Mouse (Mus musculus): ENCODE measurements around the gene Intu. TPM values are rescaled to one million over a fixed set of nuclear protein-coding genes. Genes with fewer than 3 reads are reported as not detected.

Intu gene
- total RNA-seq, 1 experiment from 2014 or later, result 4.3 TPM

- DNase-seq, result no peak
Measured at GRCm38 (mm10) chr3:40527976-40528950, 2.8 kb upstream of the Intu start.

DNA sequence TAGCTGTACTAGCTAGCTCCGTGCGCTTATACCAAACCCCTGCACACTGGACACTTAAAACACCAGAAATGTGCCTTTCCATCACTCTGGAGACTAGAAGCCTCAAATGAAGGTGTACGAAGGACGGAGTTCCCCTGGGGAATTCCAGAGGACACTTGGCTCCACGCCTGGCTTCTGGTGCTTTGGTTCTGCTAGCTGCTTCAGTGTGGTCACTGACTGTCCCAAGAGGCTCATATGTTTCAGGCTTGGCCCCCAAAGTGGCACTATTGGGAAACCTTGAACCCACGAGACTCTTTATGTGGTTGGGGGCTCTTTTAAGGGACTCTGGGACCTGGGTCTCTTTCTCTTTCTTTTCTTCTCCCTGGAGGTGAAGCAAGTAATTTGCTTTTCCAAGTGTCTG lies 2.1 kb upstream of the Intu start:
- peak; percentile 8 for DNase-seq

DNA sequence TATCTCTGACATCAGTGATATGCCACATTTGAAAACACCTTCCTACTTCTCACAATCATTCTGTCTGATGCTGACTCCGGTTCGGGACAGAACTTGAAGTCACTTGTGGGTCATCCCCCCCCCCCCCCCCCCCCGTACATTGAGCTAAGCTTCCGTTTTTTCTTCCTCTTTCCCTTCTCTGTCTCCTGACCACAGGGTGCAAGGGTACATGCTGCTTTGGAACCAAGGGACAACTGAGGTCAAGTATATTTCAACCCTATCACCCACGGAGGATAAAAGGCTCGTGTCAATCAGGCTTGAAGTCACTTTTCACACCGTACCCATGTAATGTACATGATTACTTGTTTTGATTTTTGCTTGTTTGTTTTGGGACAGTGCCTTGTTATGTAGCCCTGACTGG lies 241 bp upstream of the Intu start:
- no peak for DNase-seq

- DNase-seq, result no peak
Measured at GRCm38 (mm10) chr3:40532256-40532655, 1.2 kb downstream of the Intu start.

DNA sequence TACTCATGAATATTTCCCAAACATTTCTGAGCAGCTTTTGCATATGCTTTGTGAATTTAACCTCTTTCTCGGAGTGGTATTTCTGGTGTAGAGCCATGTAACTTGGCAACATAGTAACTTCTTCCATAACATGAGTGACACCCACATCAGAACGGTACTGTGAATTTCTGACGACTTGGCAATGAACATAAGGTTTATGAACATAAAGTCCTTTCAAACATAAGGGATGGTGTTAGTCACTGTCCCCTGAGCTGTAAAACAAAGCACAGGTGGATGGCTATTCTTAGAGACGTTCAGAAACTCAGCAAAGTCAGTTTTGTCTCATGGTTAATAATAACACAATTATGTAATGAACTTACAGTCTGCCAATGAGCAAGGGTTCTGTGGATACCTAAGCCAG lies 3.1 kb downstream of the Intu start:
- DNase-seq, result no peak

- DNase-seq, result peak; percentile 93
Measured at GRCm38 (mm10) chr3:40540567-40541554, 9.8 kb downstream of the Intu start.

DNA sequence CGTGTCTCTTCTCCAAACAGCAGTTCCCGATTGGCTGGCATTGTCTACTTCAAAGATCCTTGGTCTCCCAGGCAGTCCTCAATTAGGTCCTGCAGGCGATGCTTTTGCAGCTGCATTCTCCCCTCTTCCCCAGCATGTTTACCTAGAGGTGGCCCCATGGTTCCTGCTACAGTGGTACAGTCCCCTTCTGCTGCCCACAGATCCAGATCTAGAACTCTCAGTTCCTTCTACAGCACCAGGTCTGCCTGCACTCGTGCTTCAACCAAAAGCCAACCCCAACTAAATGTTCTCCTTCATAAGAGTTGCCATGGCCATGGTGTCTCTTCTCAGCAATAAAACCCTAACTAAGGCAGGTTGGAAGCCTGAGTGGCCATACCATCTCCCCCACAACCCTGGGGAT lies 15.5 kb downstream of the Intu start:
- no peak for DNase-seq

GRCm38 (mm10) chr3:40652941-40653352 lies 121.9 kb downstream of the Intu start:
- DNase-seq, result no peak

- DNase-seq, result no peak
Measured at GRCm38 (mm10) chr3:40653582-40653981, 122.5 kb downstream of the Intu start.

DNA sequence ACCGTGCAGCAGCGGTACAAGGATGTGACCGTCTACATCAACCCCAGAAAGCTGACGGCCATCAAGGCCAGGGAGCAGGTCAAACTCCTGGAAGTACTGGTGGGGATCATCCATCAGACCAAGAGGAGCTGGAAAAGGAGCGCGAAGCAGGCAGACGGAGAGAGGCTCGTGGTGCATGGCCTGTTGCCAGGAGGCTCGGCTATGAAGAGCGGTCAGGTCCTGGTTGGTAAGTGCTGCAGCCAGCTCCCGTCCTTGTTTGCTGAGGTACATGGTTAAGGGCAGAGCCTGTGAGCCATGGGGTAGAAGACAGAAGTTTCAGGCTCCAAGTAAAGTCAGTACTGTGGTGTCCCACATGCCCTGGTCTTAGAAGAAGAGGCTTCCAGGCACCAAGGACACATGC lies 122.9 kb downstream of the Intu start:
- peak; percentile 40 for DNase-seq

DNA sequence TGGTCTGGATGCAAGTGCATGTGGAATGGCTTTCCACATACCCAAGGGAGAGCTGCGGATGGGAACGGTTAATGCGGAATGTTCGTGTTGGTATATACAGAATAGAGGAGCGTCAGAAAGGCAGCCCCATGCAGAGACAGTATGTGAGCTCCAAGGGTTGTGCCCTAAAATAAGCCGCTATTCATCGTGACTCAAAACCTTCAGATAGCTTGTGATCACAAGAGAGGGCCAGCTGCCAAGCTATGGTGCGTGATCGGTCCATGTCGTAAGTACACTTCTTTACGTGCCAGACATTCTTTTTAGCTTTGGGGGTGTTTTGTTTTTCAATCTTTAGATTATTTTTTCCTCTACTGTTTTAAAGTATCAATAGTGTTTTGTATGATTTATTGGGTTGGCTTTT lies 124.5 kb downstream of the Intu start:
- no peak for DNase-seq

DNA sequence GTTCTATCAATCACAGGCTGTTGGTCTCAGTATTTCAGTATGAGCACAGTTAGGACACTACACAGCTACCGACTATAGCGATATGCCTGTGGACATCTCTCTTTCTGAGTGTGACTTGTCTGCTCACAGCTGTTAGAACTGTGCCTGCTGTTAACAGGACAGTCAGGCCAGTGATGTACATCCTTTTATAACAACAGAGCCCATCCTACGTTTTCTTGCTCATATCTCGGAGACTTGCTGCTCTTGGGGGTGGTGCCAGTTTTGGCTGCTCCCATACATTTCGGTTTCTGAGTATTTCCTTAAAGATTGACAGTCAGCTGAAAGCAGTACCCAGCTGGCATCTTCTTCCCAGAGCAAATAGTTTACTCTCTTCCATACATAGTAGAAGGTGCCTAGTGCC lies 125.3 kb downstream of the Intu start:
- DNase-seq, result no peak

GRCm38 (mm10) chr3:40660231-40660630 lies 129.1 kb downstream of the Intu start:
- DNase-seq, result no peak

DNA sequence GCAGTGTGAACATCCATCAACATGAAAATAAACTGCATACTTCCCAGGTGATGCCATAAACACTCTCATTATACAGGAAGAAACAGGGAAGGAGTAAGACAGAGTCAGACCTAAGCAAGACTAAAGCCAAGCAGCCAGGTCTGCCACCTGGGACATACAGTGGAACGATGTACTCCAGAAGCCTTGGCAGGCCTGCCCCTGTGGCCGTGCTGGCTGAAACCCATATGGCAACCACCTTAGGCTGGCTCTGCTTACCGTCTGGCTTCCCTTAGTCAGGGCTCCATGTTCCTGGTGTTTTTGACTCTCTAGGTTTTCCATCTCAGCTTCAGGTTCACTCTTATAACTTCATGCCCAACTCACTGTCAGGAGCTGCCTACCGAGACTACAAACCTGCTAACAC lies 135.0 kb downstream of the Intu start:
- peak; percentile 34 for DNase-seq

- no peak for DNase-seq
Measured at GRCm38 (mm10) chr3:40666861-40667719, 136.0 kb downstream of the Intu start.

DNA sequence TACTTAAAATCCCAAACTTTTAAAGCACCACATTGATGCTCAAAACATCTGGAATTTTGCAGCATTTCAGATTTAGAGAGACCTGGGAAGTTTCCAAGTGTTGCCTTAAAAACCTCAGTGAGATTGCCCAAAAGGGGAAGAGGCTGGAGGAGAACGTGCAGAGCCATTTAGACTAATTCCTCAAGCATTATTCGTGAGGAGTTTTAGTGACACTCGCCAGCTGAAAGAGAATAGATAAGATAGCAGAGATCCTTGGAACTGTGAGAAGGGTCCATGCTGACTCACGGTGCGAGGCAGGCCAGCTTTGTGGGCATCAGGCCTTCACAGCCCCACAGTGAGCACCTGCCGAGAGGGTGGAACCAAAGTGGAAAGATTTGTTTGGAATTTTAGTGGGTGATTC lies 137.8 kb downstream of the Intu start:
- no peak for DNase-seq

DNA sequence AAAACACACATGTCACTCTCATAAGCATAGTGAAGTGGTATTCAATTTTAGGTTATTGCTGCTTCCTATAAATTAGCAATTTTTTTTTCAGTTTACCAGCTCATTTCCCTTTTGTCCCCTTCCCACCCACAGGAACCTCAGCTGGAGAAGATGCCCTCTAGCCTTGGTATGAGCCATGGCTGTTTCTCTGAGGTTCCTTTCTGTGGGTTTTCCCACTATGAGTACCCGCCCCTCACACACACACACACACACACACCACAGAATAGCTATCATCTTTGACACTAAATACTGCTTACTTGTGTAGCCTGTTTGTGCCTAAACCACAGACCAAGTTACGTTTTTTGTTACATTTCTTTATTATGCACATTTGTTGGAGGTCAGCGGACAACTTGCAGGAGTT lies 138.3 kb downstream of the Intu start:
- DNase-seq, result no peak

DNA sequence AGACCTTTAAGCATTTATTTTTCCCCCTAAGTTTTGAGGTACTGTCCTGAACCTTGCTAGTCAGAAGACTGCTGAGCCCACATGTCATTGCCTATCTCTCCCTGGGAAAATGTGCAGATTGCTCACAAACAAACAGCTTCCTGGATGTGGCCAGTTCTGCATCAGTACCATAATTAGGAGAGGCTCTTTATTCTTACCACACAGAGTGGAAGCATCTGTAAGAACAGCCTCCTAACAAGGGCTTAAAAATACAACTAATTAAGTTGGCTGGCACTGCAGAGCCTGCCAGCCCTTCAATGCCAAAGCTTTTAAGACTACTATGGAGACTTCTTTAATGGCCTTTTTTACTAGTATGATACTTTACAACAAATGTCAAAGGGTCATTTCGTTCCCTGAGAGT lies 142.4 kb downstream of the Intu start:
- no peak for DNase-seq

DNA sequence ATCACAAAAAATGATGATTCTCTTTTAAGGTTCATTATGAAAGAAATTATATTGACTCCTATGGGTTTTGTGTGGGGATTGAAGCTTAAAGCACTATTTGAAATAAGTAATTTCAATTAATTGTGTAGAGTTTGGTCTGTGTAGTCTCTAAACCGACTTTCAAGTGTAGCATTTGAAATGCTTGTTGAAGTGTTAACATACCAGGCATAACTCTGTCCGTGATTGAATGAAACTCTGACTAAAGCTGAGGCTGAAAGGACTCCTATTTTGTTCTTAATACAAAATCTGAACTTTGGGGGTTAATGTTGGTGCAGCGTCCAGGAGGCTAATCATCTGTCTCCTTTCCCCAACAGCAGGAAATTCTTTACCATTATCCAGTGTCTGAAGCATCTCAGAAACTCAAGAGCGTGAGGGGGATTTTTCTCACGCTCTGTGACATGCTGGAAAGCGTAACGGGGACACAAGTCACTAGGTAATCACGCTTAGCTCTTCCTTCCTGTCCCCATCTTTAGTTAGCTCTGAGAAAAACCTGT lies 143.9 kb downstream of the Intu start:
- DNase-seq, result no peak

DNA sequence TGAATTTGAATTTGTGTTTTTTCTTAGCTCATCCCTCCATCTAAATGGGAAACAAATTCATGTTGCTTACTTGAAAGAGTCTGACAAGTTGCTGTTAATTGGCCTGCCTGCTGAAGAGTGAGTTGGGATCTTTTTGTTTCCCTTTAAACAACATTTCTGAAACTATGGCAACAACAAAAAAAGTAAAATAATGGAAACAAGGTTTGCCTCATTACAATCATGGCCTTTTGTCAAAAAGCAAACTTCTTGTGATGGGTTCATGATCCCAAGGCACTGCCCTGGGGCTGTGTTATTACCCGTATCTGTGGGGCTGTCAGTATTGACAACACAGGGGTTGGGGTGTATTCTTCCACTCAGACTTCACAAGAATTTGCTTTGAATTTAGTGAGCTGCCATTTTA lies 147.8 kb downstream of the Intu start:
- DNase-seq, result no peak

DNA sequence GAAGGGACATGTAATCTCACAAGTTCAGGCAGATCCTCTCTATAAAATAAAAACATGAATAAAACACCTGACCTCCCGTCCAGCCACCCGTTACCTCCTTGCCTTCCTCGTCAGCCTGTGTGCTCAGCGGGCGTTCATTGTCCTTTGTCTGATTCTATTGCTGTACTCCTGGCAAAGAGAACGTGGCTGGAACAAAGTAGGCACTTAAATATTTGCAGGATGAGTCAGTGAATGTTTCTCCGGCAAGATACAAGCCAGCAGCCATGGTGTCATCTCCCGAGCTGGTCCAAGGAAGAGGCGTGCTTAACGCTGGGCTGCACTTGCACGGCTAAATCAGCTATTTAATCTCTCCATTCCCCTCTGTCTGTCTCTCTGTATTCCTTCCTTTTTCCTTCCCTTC lies 151.3 kb downstream of the Intu start:
- no peak for DNase-seq

DNA sequence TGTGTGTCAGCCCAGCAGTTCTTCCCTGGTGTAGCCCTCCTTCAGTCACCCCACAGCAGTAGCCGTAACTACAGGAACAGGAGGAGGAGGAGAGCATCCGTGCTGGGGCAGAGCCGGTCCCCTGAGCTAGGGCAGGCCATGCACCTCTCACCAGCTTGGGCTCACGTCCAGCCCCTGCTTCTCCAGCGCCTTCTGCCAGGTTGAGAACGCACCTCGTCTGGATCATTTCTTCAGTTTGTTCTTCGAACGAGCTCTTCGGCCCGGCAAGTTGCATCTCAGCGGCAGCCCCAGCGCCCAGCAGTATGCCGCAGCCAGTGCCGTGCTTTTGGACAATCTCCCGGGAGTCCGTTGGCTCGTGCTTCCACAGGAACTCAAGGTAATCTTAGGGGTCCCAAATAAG lies 152.1 kb downstream of the Intu start:
- no peak for DNase-seq
